Mouse (Mus musculus): ENCODE results near the gene Kcnrg. TPM values are rescaled to one million over a fixed set of nuclear protein-coding genes. Genes with fewer than 3 reads are reported as not detected.
A peak's percentile ranks its signal among the peaks of the same experiment; 100 is the strongest.

The Kcnrg gene
- total RNA-seq, 1 experiment, result 0.27 TPM

- in situ Hi-C loops (cut with MboI; ENCODE audit: low sequenced_read_pairs in 2 of 2, unreplicated experiment in 2 of 2), result no loop called here
- TF ChIP-seq ZC3H11A (IDR thresholded peaks at IDR 0.05; ENCODE audit: borderline replicate concordance, low read depth, low read length) (no peak), ZNF384 (IDR thresholded peaks at IDR 0.05; ENCODE audit: low read depth, low read length) (no peak), HCFC1 (IDR thresholded peaks at IDR 0.05; ENCODE audit: borderline replicate concordance, insufficient read depth, low read length) (no peak), CHD2 (IDR thresholded peaks at IDR 0.05; ENCODE audit: low read depth, low read length) (no peak), MAFK (IDR thresholded peaks at IDR 0.05; ENCODE audit: insufficient read depth, low read depth, low read length) (no peak)
- DNase-seq (ENCODE audit: low read depth, low spot score), result no peak
- Histone ChIP-seq H3K27ac (ENCODE audit: insufficient read depth, low read depth, low read length, poor library complexity, severe bottlenecking) (no peak overlapping the region), H3K9ac (ENCODE audit: insufficient read depth, low read depth, low read length, poor library complexity, severe bottlenecking) (no peak overlapping the region), H3K4me1 (ENCODE audit: control insufficient read depth in 2 of 2, insufficient read depth in 2 of 2, low read length in 2 of 2, poor library complexity in 1 of 2) (peaks cover 0 to 4% of the 10 kb centered on the region in 2 experiments; a peak in 2 of 4 replicates), H3K4me3 (ENCODE audit: insufficient read depth in 1 of 2, low read depth in 1 of 2, low read length in 2 of 2, poor library complexity in 1 of 2, severe bottlenecking in 1 of 2) (no peak overlapping the region), H3K36me3 (ENCODE audit: control insufficient read depth, insufficient read depth, low read length, poor library complexity, severe bottlenecking) (no peaks in the 10 kb centered on the region), H3K9me3 (ENCODE audit: control insufficient read depth, insufficient read depth, low read depth, low read length) (no peaks in the 10 kb centered on the region)
Measured at GRCm38 (mm10) chr14:61645547-61645946, 38.3 kb downstream of the Kcnrg start.

- Histone ChIP-seq H3K27ac (ENCODE audit: insufficient read depth, low read depth, low read length, poor library complexity, severe bottlenecking) (no peak overlapping the region; the same call in 1 of the 2 replicates), H3K4me3 (ENCODE audit: insufficient read depth in 1 of 2, low read depth in 1 of 2, low read length in 2 of 2, poor library complexity in 1 of 2, severe bottlenecking in 1 of 2) (peak overlapping the region; percentile 92 to 98), H3K4me1 (ENCODE audit: control insufficient read depth in 2 of 2, insufficient read depth in 2 of 2, low read length in 2 of 2, poor library complexity in 1 of 2) (peaks cover 0 to 4% of the 10 kb centered on the region in 2 experiments; a peak in 2 of 4 replicates), H3K36me3 (ENCODE audit: control insufficient read depth, insufficient read depth, low read length, poor library complexity, severe bottlenecking) (no peaks in the 10 kb centered on the region), H3K9me3 (ENCODE audit: control insufficient read depth, insufficient read depth, low read depth, low read length) (no peaks in the 10 kb centered on the region), H3K9ac (ENCODE audit: insufficient read depth, low read depth, low read length, poor library complexity, severe bottlenecking) (peak overlapping the region; percentile 97)
- in situ Hi-C loops (cut with MboI; ENCODE audit: low sequenced_read_pairs in 2 of 2, unreplicated experiment in 2 of 2), result no loop called here
- peak; percentile 22 for DNase-seq (ENCODE audit: low read depth, low spot score)
- TF ChIP-seq ZNF384 (IDR thresholded peaks at IDR 0.05; ENCODE audit: low read depth, low read length), result no peak
- no peak for TF ChIP-seq HCFC1 (IDR thresholded peaks at IDR 0.05; ENCODE audit: borderline replicate concordance, insufficient read depth, low read length)
- no peak for TF ChIP-seq CHD2 (IDR thresholded peaks at IDR 0.05; ENCODE audit: low read depth, low read length)
- no peak for TF ChIP-seq MAFK (IDR thresholded peaks at IDR 0.05; ENCODE audit: insufficient read depth, low read depth, low read length)
- TF ChIP-seq ZC3H11A (IDR thresholded peaks at IDR 0.05; ENCODE audit: borderline replicate concordance, low read depth, low read length), result no peak; the same call in 1 of the 2 replicates
Measured at GRCm38 (mm10) chr14:61647182-61647880, 40.1 kb downstream of the Kcnrg start.

GRCm38 (mm10) chr14:61647881-61648684 is 40.8 kb downstream of the Kcnrg start:
- peak; percentile 22 for DNase-seq (ENCODE audit: low read depth, low spot score)
- no peak for TF ChIP-seq MAFK (IDR thresholded peaks at IDR 0.05; ENCODE audit: insufficient read depth, low read depth, low read length)
- no peak for TF ChIP-seq ZC3H11A (IDR thresholded peaks at IDR 0.05; ENCODE audit: borderline replicate concordance, low read depth, low read length)
- TF ChIP-seq ZNF384 (IDR thresholded peaks at IDR 0.05; ENCODE audit: low read depth, low read length), result no peak
- no peak for TF ChIP-seq CHD2 (IDR thresholded peaks at IDR 0.05; ENCODE audit: low read depth, low read length)
- TF ChIP-seq HCFC1 (IDR thresholded peaks at IDR 0.05; ENCODE audit: borderline replicate concordance, insufficient read depth, low read length), result no peak
- peaks cover 0 to 4% of the 10 kb centered on the region in 2 experiments; a peak in 2 of 4 replicates for H3K4me1 ChIP-seq (ENCODE audit: control insufficient read depth in 2 of 2, insufficient read depth in 2 of 2, low read length in 2 of 2, poor library complexity in 1 of 2)
- H3K27ac ChIP-seq (ENCODE audit: insufficient read depth, low read depth, low read length, poor library complexity, severe bottlenecking), result peak overlapping the region; percentile 88
- H3K9ac ChIP-seq (ENCODE audit: insufficient read depth, low read depth, low read length, poor library complexity, severe bottlenecking), result peak overlapping the region; percentile 97
- in situ Hi-C loops (cut with MboI; ENCODE audit: low sequenced_read_pairs in 2 of 2, unreplicated experiment in 2 of 2), result no loop called here
- H3K36me3 ChIP-seq (ENCODE audit: control insufficient read depth, insufficient read depth, low read length, poor library complexity, severe bottlenecking), result no peaks in the 10 kb centered on the region
- no peaks in the 10 kb centered on the region for H3K9me3 ChIP-seq (ENCODE audit: control insufficient read depth, insufficient read depth, low read depth, low read length)
- H3K4me3 ChIP-seq (ENCODE audit: insufficient read depth in 1 of 2, low read depth in 1 of 2, low read length in 2 of 2, poor library complexity in 1 of 2, severe bottlenecking in 1 of 2), result peak overlapping the region; percentile 92 to 98

GRCm38 (mm10) chr14:61648685-61649504 is 41.6 kb downstream of the Kcnrg start:
- peak; percentile 56; the same call in 1 of the 2 replicates for TF ChIP-seq HCFC1 (IDR thresholded peaks at IDR 0.05; ENCODE audit: borderline replicate concordance, insufficient read depth, low read length)
- TF ChIP-seq MAFK (IDR thresholded peaks at IDR 0.05; ENCODE audit: insufficient read depth, low read depth, low read length), result no peak
- peak overlapping the region; percentile 88 for H3K27ac ChIP-seq (ENCODE audit: insufficient read depth, low read depth, low read length, poor library complexity, severe bottlenecking)
- peak overlapping the region; percentile 92 to 98 for H3K4me3 ChIP-seq (ENCODE audit: insufficient read depth in 1 of 2, low read depth in 1 of 2, low read length in 2 of 2, poor library complexity in 1 of 2, severe bottlenecking in 1 of 2)
- peaks cover 0 to 4% of the 10 kb centered on the region in 2 experiments; a peak in 2 of 4 replicates for H3K4me1 ChIP-seq (ENCODE audit: control insufficient read depth in 2 of 2, insufficient read depth in 2 of 2, low read length in 2 of 2, poor library complexity in 1 of 2)
- no peaks in the 10 kb centered on the region for H3K9me3 ChIP-seq (ENCODE audit: control insufficient read depth, insufficient read depth, low read depth, low read length)
- DNase-seq (ENCODE audit: low read depth, low spot score), result peak; percentile 95
- H3K9ac ChIP-seq (ENCODE audit: insufficient read depth, low read depth, low read length, poor library complexity, severe bottlenecking), result peak overlapping the region; percentile 97
- no peaks in the 10 kb centered on the region for H3K36me3 ChIP-seq (ENCODE audit: control insufficient read depth, insufficient read depth, low read length, poor library complexity, severe bottlenecking)
- in situ Hi-C loops (cut with MboI; ENCODE audit: low sequenced_read_pairs in 2 of 2, unreplicated experiment in 2 of 2), result no loop called here
